Mouse (Mus musculus): ENCODE data around the gene Rpl36a-ps1. TPM values are rescaled to one million over a fixed set of nuclear protein-coding genes. Genes with fewer than 3 reads are reported as not detected.
"Not testable (repeated sequence)": the region's sequence is repeated elsewhere in the genome, so short reads cannot be mapped to it uniquely, and the experiment has no call there.

Rpl36a-ps1 gene
- polyA plus RNA-seq (2012; rRNA removed), result 2.4 and 4.3 TPM in 2 replicates

- Histone ChIP-seq H3K4me3 (ENCODE audit: insufficient read depth, low read length) (no peak within 1 kb of the TSS), H3K27ac (ENCODE audit: insufficient read depth, low read length) (no peak within 1 kb of the TSS), H3K4me1 (ENCODE audit: control insufficient read depth, insufficient read depth, low read length) (no peaks in the 10 kb centered on the region)
- no peak for TF ChIP-seq CTCF (IDR thresholded peaks at IDR 0.05; ENCODE audit: extremely low read depth, insufficient read depth, low read length)
- no peak for TF ChIP-seq POLR2A (IDR thresholded peaks at IDR 0.05; ENCODE audit: extremely low read depth, insufficient read depth, low read length)
Measured at GRCm38 (mm10) chr14:98994218-98994617, at the start of gene Rpl36a-ps1. Gene Rpl36a-ps1 (minus strand): TSS chr14:98994318.

- Histone ChIP-seq H3K27ac (ENCODE audit: insufficient read depth, low read length) (no peak overlapping the region), H3K4me1 (ENCODE audit: control insufficient read depth, insufficient read depth, low read length) (peaks cover 6% of the 10 kb centered on the region), H3K4me3 (ENCODE audit: insufficient read depth, low read length) (no peak overlapping the region)
- no peak for TF ChIP-seq POLR2A (IDR thresholded peaks at IDR 0.05; ENCODE audit: extremely low read depth, insufficient read depth, low read length)
- TF ChIP-seq CTCF (IDR thresholded peaks at IDR 0.05; ENCODE audit: extremely low read depth, insufficient read depth, low read length), result no peak
Measured at GRCm38 (mm10) chr14:99043499-99043898, 49.4 kb upstream of the Rpl36a-ps1 start.

- Histone ChIP-seq H3K4me3 (ENCODE audit: insufficient read depth, low read length) (no peak overlapping the region), H3K4me1 (ENCODE audit: control insufficient read depth, insufficient read depth, low read length) (peaks cover 6% of the 10 kb centered on the region), H3K27ac (ENCODE audit: insufficient read depth, low read length) (no peak overlapping the region)
- TF ChIP-seq CTCF (IDR thresholded peaks at IDR 0.05; ENCODE audit: extremely low read depth, insufficient read depth, low read length) (no peak), POLR2A (IDR thresholded peaks at IDR 0.05; ENCODE audit: extremely low read depth, insufficient read depth, low read length) (no peak)
Measured at GRCm38 (mm10) chr14:99041416-99041815, 47.3 kb upstream of the Rpl36a-ps1 start.

GRCm38 (mm10) chr14:99039308-99039707 is 45.2 kb upstream of the Rpl36a-ps1 start:
- H3K27ac ChIP-seq (ENCODE audit: insufficient read depth, low read length); H3K4me3 ChIP-seq (ENCODE audit: insufficient read depth, low read length); H3K4me1 ChIP-seq (ENCODE audit: control insufficient read depth, insufficient read depth, low read length): not testable (repeated sequence)

- Histone ChIP-seq H3K4me1 (ENCODE audit: control insufficient read depth, insufficient read depth, low read length) (no peaks in the 10 kb centered on the region), H3K27ac (ENCODE audit: insufficient read depth, low read length) (no peak overlapping the region), H3K4me3 (ENCODE audit: insufficient read depth, low read length) (no peak overlapping the region)
- no peak for TF ChIP-seq POLR2A (IDR thresholded peaks at IDR 0.05; ENCODE audit: extremely low read depth, insufficient read depth, low read length)
- no peak for TF ChIP-seq CTCF (IDR thresholded peaks at IDR 0.05; ENCODE audit: extremely low read depth, insufficient read depth, low read length)
Measured at GRCm38 (mm10) chr14:99037703-99038102, 43.6 kb upstream of the Rpl36a-ps1 start.

GRCm38 (mm10) chr14:99036039-99036438 is 41.9 kb upstream of the Rpl36a-ps1 start:
- no peak for TF ChIP-seq CTCF (IDR thresholded peaks at IDR 0.05; ENCODE audit: extremely low read depth, insufficient read depth, low read length)
- no peak for TF ChIP-seq POLR2A (IDR thresholded peaks at IDR 0.05; ENCODE audit: extremely low read depth, insufficient read depth, low read length)
- no peaks in the 10 kb centered on the region for H3K4me1 ChIP-seq (ENCODE audit: control insufficient read depth, insufficient read depth, low read length)
- no peak overlapping the region for H3K4me3 ChIP-seq (ENCODE audit: insufficient read depth, low read length)
- H3K27ac ChIP-seq (ENCODE audit: insufficient read depth, low read length), result no peak overlapping the region

- not testable (repeated sequence) for H3K4me1 ChIP-seq (ENCODE audit: control insufficient read depth, insufficient read depth, low read length); H3K4me3 ChIP-seq (ENCODE audit: insufficient read depth, low read length); H3K27ac ChIP-seq (ENCODE audit: insufficient read depth, low read length)
Measured at GRCm38 (mm10) chr14:99034851-99035250, 40.7 kb upstream of the Rpl36a-ps1 start.

- Histone ChIP-seq H3K27ac (ENCODE audit: insufficient read depth, low read length) (no peak overlapping the region), H3K4me3 (ENCODE audit: insufficient read depth, low read length) (no peak overlapping the region), H3K4me1 (ENCODE audit: control insufficient read depth, insufficient read depth, low read length) (no peaks in the 10 kb centered on the region)
- TF ChIP-seq POLR2A (IDR thresholded peaks at IDR 0.05; ENCODE audit: extremely low read depth, insufficient read depth, low read length) (no peak), CTCF (IDR thresholded peaks at IDR 0.05; ENCODE audit: extremely low read depth, insufficient read depth, low read length) (no peak)
Measured at GRCm38 (mm10) chr14:99032596-99032995, 38.5 kb upstream of the Rpl36a-ps1 start.

GRCm38 (mm10) chr14:99031337-99031873 is 37.3 kb upstream of the Rpl36a-ps1 start:
- TF ChIP-seq POLR2A (IDR thresholded peaks at IDR 0.05; ENCODE audit: extremely low read depth, insufficient read depth, low read length) (no peak), CTCF (IDR thresholded peaks at IDR 0.05; ENCODE audit: extremely low read depth, insufficient read depth, low read length) (no peak)
- H3K27ac ChIP-seq (ENCODE audit: insufficient read depth, low read length), result no peak overlapping the region

GRCm38 (mm10) chr14:99029987-99030386 is 35.9 kb upstream of the Rpl36a-ps1 start:
- no peak overlapping the region for H3K27ac ChIP-seq (ENCODE audit: insufficient read depth, low read length)
- TF ChIP-seq CTCF (IDR thresholded peaks at IDR 0.05; ENCODE audit: extremely low read depth, insufficient read depth, low read length), result no peak
- H3K4me3 ChIP-seq (ENCODE audit: insufficient read depth, low read length), result no peak overlapping the region
- H3K4me1 ChIP-seq (ENCODE audit: control insufficient read depth, insufficient read depth, low read length), result no peaks in the 10 kb centered on the region

More at GRCm38 (mm10) chr14:99031337-99031873, 37.3 kb upstream of the Rpl36a-ps1 start:
- Histone ChIP-seq H3K4me1 (ENCODE audit: control insufficient read depth, insufficient read depth, low read length) (no peaks in the 10 kb centered on the region), H3K4me3 (ENCODE audit: insufficient read depth, low read length) (no peak overlapping the region)
